Mouse (Mus musculus): ENCODE results near the gene Gm266. TPM values are rescaled to one million over a fixed set of nuclear protein-coding genes. Genes with fewer than 3 reads are reported as not detected.

Gm266 gene
- total RNA-seq, 1 experiment from 2014 or later, result not detected

- no peak for ATAC-seq (replicated peaks; ENCODE audit: insufficient number of reproducible peaks, low FRiP score, low TSS enrichment, poor library complexity, severe bottlenecking)
Observed at GRCm38 (mm10) chr12:111466369-111466768, 19.3 kb downstream of the Gm266 start.

DNA sequence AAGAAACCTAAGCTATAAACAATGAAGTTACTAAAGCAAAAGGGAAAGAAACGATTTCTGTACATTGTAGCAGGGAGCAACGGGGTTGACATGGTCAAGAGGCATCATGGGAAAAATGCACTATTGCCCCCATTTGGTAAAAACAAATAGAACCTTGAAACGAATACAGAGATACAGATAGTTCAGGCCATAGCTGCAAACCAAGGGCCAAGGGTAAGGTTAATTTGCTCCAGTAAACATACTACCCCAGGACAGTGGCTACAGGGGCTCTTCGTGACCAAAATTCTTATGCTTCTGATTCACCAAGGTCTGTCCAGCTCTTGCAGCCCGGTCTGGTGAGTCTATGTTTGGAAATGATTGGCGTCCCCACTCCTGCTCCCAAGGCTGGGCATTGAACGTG, 22.1 kb downstream of the Gm266 start:
- ATAC-seq (replicated peaks; ENCODE audit: insufficient number of reproducible peaks, low FRiP score, low TSS enrichment, poor library complexity, severe bottlenecking), result no peak

GRCm38 (mm10) chr12:111457742-111458141, 27.9 kb downstream of the Gm266 start:
- ATAC-seq (replicated peaks; ENCODE audit: insufficient number of reproducible peaks, low FRiP score, low TSS enrichment, poor library complexity, severe bottlenecking), result no peak

- no peak for ATAC-seq (replicated peaks; ENCODE audit: insufficient number of reproducible peaks, low FRiP score, low TSS enrichment, poor library complexity, severe bottlenecking)
Observed at GRCm38 (mm10) chr12:111455860-111456259, 29.8 kb downstream of the Gm266 start.

DNA sequence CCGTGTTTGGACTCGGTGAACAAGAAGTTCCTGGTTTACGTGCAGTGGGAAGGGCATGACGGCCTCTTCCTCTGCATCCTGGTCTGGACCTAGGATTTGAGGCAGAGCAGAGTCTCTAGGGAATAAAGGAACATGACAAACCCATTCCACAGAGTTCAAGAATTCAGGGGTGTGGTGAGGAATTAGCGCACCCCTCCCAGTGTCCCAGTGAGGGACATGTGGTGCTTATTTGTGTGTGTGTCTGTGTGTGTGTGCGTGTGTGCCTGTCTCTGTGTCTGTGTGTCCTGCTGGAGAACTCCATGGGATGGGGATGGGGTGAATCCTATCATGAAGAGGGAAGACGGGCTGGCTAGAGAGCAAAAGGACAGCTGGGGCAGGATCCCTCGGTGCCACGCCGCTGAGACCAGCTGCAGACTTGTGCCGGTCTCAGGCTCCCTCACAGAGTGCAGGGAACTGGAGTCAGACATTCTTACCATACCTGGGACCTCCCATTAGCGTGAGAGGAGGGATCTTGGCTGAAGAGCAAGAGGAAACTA, 30.2 kb downstream of the Gm266 start:
- no peak for ATAC-seq (replicated peaks; ENCODE audit: insufficient number of reproducible peaks, low FRiP score, low TSS enrichment, poor library complexity, severe bottlenecking)

DNA sequence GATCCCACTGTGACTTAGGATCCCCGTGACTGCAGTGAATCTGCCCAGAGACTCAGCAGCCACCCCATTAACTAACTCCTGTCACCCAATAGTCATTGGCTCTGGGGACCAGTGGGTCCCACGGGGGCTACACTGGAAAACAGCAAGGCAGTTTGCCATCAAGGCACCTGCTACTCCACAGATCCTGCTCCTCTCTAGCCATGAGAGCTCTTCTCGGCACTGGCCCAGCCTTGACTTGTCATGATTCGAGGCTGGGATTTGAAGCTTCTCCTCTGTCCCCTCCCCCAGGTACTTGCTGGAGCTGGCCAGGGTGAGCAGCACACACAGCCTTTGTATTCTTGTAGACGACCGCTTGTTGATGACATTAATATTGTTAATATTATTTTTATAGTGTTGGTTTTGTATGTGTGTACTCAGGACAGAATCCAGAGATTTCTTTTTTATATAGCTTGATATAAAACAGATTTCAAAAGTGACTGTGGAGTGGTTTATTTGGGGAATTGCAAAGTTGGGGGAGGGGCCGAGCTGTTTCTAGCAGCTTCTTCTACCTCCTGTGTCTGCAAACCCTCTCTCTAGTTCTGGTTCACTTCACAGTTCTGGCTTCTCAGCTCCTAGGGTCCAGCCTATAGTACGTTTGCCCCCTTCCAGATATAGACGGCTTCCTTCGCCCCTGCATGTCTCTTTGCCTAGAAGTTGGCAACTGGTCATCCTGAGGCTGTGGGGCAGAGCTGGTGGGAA, 30.9 kb downstream of the Gm266 start:
- no peak for ATAC-seq (replicated peaks; ENCODE audit: insufficient number of reproducible peaks, low FRiP score, low TSS enrichment, poor library complexity, severe bottlenecking)

DNA sequence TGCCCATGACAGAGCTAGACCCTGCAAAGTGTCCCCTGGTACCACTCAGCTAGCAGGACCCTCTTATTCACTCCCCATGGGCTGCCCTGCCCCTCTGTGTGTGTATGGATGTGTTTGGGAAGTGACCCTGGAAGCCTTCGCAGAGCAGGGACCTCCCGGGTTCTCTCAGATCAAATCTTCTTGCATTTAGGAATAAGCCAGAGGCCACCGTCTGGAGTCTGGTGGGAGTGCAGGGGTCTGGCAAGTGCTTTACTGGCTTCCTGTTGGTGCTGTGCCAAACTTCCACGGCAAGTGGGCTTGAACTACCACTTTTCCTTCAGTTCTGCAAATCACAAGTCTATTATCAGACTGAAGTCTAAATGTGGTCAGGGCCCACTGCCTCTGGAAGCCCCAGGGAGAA, 31.6 kb downstream of the Gm266 start:
- no peak for ATAC-seq (replicated peaks; ENCODE audit: insufficient number of reproducible peaks, low FRiP score, low TSS enrichment, poor library complexity, severe bottlenecking)

- ATAC-seq (replicated peaks; ENCODE audit: insufficient number of reproducible peaks, low FRiP score, low TSS enrichment, poor library complexity, severe bottlenecking), result no peak
Observed at GRCm38 (mm10) chr12:111451561-111451960, 34.1 kb downstream of the Gm266 start.

GRCm38 (mm10) chr12:111450359-111450758, 35.3 kb downstream of the Gm266 start:
- ATAC-seq (replicated peaks; ENCODE audit: insufficient number of reproducible peaks, low FRiP score, low TSS enrichment, poor library complexity, severe bottlenecking), result no peak

- no peak for ATAC-seq (replicated peaks; ENCODE audit: insufficient number of reproducible peaks, low FRiP score, low TSS enrichment, poor library complexity, severe bottlenecking)
Observed at GRCm38 (mm10) chr12:111448931-111449705, 36.5 kb downstream of the Gm266 start.

GRCm38 (mm10) chr12:111447898-111448760, 37.5 kb downstream of the Gm266 start:
- no peak for ATAC-seq (replicated peaks; ENCODE audit: insufficient number of reproducible peaks, low FRiP score, low TSS enrichment, poor library complexity, severe bottlenecking)

DNA sequence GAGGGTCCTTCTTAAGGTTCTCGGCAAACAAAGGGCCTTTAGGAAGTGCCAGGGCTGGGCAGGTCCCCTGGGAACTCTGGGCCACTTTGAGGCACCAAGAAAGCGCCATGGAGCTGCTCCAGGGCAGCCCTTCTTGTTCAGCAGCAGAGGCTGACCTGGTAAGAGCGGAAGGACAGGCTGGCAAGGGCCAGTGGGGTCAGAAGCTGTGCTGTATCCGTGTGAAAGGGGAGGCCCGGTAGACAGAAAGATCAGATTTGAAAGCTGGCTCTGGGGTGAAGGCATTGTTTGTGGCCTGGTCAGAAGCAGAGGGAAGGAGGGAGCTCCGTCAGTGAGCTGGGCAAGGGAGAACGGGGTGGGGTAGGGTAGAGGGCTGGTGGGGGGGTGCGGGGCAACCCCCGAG, 38.3 kb downstream of the Gm266 start:
- no peak for ATAC-seq (replicated peaks; ENCODE audit: insufficient number of reproducible peaks, low FRiP score, low TSS enrichment, poor library complexity, severe bottlenecking)

DNA sequence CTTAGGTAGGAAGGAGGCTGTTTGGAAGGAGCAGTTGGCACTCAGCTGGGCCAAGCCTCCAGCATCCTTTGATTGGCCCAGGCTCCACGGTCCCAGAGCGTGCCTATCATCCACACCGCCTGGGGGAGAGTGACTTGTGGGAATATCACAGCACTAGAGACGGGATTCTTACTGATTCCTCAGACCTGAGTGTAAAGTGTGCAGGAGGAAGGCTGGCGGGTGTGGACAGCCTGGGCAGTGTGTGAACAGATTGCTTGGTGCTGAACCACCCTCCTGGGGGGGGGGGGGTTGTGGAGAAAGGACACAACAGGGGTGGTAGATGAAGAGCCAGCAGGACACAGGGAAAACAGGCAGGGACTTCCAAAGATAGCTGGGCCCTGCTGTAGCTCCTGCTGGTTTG, 38.9 kb downstream of the Gm266 start:
- ATAC-seq (replicated peaks; ENCODE audit: insufficient number of reproducible peaks, low FRiP score, low TSS enrichment, poor library complexity, severe bottlenecking), result no peak

DNA sequence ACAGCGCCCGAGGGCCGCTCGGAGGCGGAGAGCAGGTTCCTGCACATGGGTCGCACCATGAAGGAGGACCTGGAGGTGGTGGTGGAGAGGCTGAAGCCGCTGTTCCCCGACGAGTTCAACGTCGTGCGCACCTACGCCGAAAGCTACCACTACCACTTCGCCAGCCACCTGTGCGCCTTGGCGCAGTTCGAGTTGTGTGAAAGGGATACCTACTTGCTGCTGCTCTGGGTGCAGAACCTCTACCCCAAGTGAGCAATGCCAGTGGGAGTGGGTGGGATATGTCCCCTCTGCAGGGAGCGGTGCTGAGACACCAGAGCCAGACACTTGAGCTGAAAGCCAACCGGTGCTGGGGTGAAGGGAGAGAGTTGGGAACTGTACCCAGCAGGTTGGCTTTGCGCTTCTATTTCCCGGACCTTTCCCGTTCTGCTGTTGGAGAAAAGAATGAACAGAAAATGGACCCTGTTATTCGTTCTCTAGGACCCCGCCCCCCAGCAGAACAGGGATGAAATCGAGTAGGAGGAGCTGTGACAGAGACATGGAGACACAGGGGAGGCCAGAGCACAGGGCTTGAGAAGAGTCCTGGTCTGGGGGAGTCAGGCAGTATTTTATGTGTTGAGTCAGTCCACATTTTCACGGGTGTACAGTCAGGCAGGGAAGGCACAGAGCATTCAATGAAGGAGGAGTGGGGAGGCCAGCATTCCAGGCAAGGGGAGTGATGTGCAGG, 39.6 kb downstream of the Gm266 start:
- no peak for ATAC-seq (replicated peaks; ENCODE audit: insufficient number of reproducible peaks, low FRiP score, low TSS enrichment, poor library complexity, severe bottlenecking)

DNA sequence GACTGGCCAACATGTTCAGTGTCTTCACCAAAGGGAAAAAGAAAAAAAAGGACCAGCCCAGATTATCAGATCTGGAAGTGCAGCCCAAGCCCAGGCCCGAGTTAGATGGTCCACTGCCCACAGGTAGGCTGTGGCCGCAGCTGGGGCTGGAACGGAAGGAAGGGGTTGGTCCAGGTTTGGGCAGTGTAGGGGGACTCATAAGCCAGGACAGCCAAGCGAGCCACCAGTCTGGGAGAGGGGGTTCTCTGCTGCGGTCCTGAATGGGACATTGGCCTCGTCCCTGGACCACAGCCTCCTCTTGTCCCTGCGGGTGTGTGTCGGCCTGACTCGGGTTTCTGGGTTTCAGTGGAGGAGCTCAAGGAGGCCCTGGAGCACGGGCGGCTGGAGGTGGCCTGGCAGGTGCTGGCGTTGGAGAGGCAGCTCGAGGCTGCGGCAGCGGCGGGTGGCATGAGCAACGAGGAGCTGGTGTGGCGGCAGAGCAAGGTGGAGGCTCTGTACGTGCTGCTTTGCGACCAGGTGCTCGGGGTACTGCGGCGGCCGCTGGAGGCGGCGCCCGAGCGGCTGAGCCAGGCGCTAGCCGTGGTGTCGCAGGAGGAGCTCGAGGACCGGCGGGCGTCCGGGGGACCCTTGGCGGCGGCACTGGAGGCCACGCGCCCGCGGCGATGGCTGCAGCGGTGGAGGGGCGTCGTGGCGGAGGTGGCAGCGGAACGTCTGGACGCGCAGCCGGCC, 40.3 kb downstream of the Gm266 start:
- no peak for ATAC-seq (replicated peaks; ENCODE audit: insufficient number of reproducible peaks, low FRiP score, low TSS enrichment, poor library complexity, severe bottlenecking)

DNA sequence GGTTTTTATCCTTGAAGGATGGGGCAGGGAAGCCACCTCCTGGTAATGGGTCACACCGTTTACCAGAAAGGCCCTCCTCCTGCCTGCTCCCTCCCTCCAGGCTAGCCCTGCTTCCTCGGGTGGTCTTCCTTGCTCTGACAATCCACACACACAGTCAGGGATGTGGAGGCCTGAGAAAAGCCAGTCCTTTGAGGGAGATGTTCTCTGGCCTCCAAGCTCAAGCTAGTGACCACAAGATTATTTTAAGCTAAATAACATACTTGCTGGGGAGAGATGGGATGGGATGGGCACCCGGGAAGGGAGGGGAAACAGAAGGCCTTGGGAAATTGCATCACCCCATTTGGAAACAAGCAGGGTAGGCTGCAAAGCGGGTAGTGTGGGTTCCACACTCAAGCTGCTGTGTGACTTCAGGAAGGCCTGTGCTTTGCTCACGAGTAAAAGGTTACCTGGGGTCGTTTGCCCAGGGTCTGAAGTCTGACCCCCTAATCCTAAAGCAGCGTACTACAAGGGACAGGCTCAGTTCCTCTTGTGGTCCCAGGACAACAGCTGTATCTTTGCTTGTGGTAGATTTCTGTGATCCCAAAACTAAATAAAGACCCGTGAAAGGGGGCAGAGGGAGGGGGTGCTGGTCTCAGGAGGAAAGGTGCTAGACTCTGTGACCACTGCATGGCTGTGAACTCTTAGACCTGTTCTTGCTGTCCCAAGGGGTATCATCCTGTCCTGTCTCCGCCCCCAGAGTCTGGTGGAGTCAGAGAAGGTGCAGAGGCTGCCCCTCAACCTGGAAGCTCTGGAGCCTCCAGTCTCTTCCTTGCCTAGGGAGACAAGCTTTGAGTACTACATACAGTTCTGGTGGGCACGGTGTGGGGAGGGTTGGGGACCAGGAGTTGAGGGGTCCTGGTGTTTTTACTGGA, 41.4 kb downstream of the Gm266 start:
- no peak for ATAC-seq (replicated peaks; ENCODE audit: insufficient number of reproducible peaks, low FRiP score, low TSS enrichment, poor library complexity, severe bottlenecking)

Measured in monocyte, adult 5-6 weeks (primary cell).